Mouse (Mus musculus) midbrain, embryonic 12.5 days (tissue): ENCODE results near the gene Bicc1. TPM values are rescaled to one million over a fixed set of nuclear protein-coding genes. Genes with fewer than 3 reads are reported as not detected.
"Not testable (repeated sequence)": the region's sequence is repeated elsewhere in the genome, so short reads cannot be mapped to it uniquely, and the experiment has no call there.

Experiments used
- ATAC-seq: fragments of 200-750 bp; cut with Nextera tagmentation; 2 replicates; pipeline ENCODE4 v1.8.0; 2017; ENCODE audit warnings: low read depth, moderate TSS enrichment, moderate library complexity; ENCODE audit not compliant: low FRiP score
- H3K27ac ChIP-seq: fragments of 300-500 bp; sonication (generic); replicated peaks from 2 replicates; pipeline ENCODE4 v1.5.1; 2016; ENCODE audit warnings: mild to moderate bottlenecking
- H3K27me3 ChIP-seq: fragments of 300-500 bp; sonication (generic); 2 replicates; pipeline ENCODE4 v1.6.1; 2016; ENCODE audit warnings: mild to moderate bottlenecking
- H3K36me3 ChIP-seq: fragments of 300-500 bp; sonication (generic); 2 replicates; pipeline ENCODE4 v1.6.1; 2016
- H3K4me1 ChIP-seq: fragments of 300-500 bp; sonication (generic); 2 replicates; pipeline ENCODE4 v1.6.1; 2016
- H3K4me2 ChIP-seq: fragments of 300-500 bp; sonication (generic); replicated peaks from 2 replicates; pipeline ENCODE4 v1.6.1; 2016; ENCODE audit warnings: mild to moderate bottlenecking, moderate library complexity
- H3K4me3 ChIP-seq: fragments of 300-500 bp; sonication (generic); 2 replicates; pipeline ENCODE4 v1.5.1; 2016; ENCODE audit warnings: mild to moderate bottlenecking
- H3K9ac ChIP-seq: fragments of 300-500 bp; sonication (generic); replicated peaks from 2 replicates; pipeline ENCODE4 v1.6.1; 2016; ENCODE audit warnings: mild to moderate bottlenecking, moderate library complexity
- H3K9me3 ChIP-seq: fragments of 300-500 bp; sonication (generic); 2 replicates; pipeline ENCODE4 v1.6.1; 2016; ENCODE audit warnings: mild to moderate bottlenecking
- WGBS: fragments of 180-500 bp; shearing (Covaris S2); methylation state at CpG from one replicate; pipeline ENCODE4 v1.1.7; 2016; 5-methylcytosine and 5-hydroxymethylcytosine counted together
- polyA plus RNA-seq: library from polyadenylated mRNA; unstranded; fragments of >200 nt; fragmentation: Nextera tagmentation; extraction: Ambion mirVana; gene quantifications from 2 replicates; pipeline ENCODE4 v1.2.1, GENCODE M21; 2016

Gene Bicc1
- polyA plus RNA-seq, 1 experiment from 2014 or later = 15.2 TPM

DNA sequence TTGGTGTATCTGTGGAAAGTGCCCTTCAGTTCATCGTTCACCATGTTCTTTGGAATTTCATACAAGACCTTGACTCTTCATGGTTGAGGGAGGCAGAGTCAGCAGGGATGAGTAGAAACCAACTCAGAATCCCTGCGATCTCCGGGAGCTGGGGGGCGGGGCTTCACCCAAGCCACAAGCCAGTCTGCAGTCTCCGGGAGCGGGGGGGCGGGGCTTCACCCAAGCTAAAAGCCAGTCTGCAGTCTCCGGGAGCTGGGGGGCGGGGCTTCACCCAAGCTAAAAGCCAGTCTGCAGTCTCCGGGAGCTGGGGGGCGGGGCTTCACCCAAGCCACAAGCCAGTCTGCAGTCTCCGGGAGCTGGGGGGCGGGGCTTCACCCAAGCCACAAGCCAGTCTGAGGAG lies 213.4 kb downstream of the Bicc1 start:
- H3K27ac ChIP-seq, H3K9me3 ChIP-seq, H3K27me3 ChIP-seq, H3K4me2 ChIP-seq, ATAC-seq, H3K4me3 ChIP-seq, H3K9ac ChIP-seq, H3K36me3 ChIP-seq: not testable (repeated sequence)
- peaks cover 17% of the 10 kb centered on the region for H3K4me1 ChIP-seq
- WGBS = 92% methylated on average over 13 of the region's 13 CpGs

GRCm38 (mm10) chr10:70945076-70945475 lies 214.4 kb downstream of the Bicc1 start:
- Histone ChIP-seq H3K27me3 (no peaks in the 10 kb centered on the region), H3K9ac (no peak overlapping the region), H3K9me3 (no peaks in the 10 kb centered on the region), H3K4me1 (peaks cover 13% of the 10 kb centered on the region), H3K36me3 (no peaks in the 10 kb centered on the region), H3K27ac (no peak overlapping the region), H3K4me2 (no peak overlapping the region), H3K4me3 (no peak overlapping the region)
- 92% methylated on average over 12 of the region's 12 CpGs for WGBS
- ATAC-seq = no peak

DNA sequence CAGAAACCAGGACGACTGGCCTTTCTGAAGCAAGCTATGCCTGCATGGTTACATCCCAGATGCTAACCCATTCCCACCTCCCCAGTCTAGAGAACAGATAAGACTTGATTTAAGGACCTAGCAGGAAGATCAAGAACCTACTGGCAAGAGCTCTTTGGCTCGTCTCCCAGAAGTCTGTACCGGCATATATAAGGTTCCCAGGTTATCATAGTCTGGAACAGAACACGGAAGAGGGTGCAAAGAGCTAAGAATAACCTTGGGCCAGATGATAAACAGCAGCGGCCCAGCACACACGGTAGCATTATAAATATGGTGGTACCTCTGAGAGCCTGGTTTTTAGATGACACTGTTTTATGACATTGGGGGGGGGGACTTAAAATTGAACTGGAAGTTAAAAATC lies 217.9 kb downstream of the Bicc1 start:
- no peak for ATAC-seq
- H3K9me3 ChIP-seq = no peaks in the 10 kb centered on the region
- 94% methylated on average over 6 of the region's 6 CpGs for WGBS
- H3K9ac ChIP-seq = no peak overlapping the region
- no peak overlapping the region for H3K4me3 ChIP-seq
- H3K27ac ChIP-seq = no peak overlapping the region
- no peak overlapping the region for H3K4me2 ChIP-seq
- no peaks in the 10 kb centered on the region for H3K27me3 ChIP-seq
- H3K4me1 ChIP-seq = no peaks in the 10 kb centered on the region
- no peaks in the 10 kb centered on the region for H3K36me3 ChIP-seq

GRCm38 (mm10) chr10:70939751-70940150 lies 219.7 kb downstream of the Bicc1 start:
- H3K9ac ChIP-seq = no peak overlapping the region
- H3K36me3 ChIP-seq = no peaks in the 10 kb centered on the region; the same call in 1 of the 2 replicates
- no peaks in the 10 kb centered on the region for H3K9me3 ChIP-seq
- 79% methylated on average over 12 of the region's 12 CpGs for WGBS
- no peak overlapping the region for H3K4me3 ChIP-seq
- no peak overlapping the region for H3K4me2 ChIP-seq
- ATAC-seq = no peak
- H3K27ac ChIP-seq = no peak overlapping the region; the same call in 1 of the 2 replicates
- no peaks in the 10 kb centered on the region for H3K27me3 ChIP-seq
- H3K4me1 ChIP-seq = no peaks in the 10 kb centered on the region

DNA sequence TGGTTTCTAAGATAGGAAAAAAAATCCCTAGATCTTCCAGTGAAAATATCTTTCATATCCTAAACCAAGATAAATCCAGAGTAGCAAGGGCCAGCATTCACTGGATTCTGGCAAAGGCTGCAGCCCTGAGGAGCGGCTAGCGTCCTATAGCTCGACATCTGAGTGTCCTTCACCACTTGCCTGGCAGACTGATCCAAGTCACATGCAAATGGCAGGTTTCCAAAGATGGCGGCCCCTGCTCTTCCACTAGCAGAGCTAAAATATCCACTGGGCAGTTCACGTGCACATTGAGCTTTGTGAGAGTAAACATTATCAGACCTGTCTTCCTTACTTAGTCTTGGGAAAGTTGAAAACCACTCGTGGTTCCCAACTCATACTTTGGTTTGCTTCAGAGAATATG lies 222.1 kb downstream of the Bicc1 start:
- no peak overlapping the region for H3K4me2 ChIP-seq
- H3K27ac ChIP-seq = no peak overlapping the region
- no peak for ATAC-seq
- WGBS = 92% methylated on average over 6 of the region's 6 CpGs
- H3K4me1 ChIP-seq = no peaks in the 10 kb centered on the region
- H3K9ac ChIP-seq = no peak overlapping the region
- no peaks in the 10 kb centered on the region for H3K9me3 ChIP-seq
- no peak overlapping the region for H3K4me3 ChIP-seq
- H3K27me3 ChIP-seq = no peaks in the 10 kb centered on the region
- H3K36me3 ChIP-seq = no peaks in the 10 kb centered on the region; the same call in 1 of the 2 replicates

- no peak overlapping the region for H3K4me3 ChIP-seq
- H3K36me3 ChIP-seq = no peaks in the 10 kb centered on the region; the same call in 1 of the 2 replicates
- 90% methylated on average over 3 of the region's 3 CpGs for WGBS
- H3K27ac ChIP-seq = no peak overlapping the region
- ATAC-seq = no peak
- no peaks in the 10 kb centered on the region for H3K27me3 ChIP-seq
- H3K9me3 ChIP-seq = no peaks in the 10 kb centered on the region
- H3K9ac ChIP-seq = no peak overlapping the region
- no peak overlapping the region for H3K4me2 ChIP-seq
- no peaks in the 10 kb centered on the region for H3K4me1 ChIP-seq
Measured at GRCm38 (mm10) chr10:70936008-70936407, 223.5 kb downstream of the Bicc1 start.

GRCm38 (mm10) chr10:70926126-70926525 lies 233.4 kb downstream of the Bicc1 start:
- H3K4me3 ChIP-seq = no peak overlapping the region
- H3K4me1 ChIP-seq = no peaks in the 10 kb centered on the region
- H3K27me3 ChIP-seq = no peaks in the 10 kb centered on the region
- H3K9ac ChIP-seq = no peak overlapping the region
- no peaks in the 10 kb centered on the region for H3K9me3 ChIP-seq
- H3K36me3 ChIP-seq = peaks cover 4% of the 10 kb centered on the region; the same call in 1 of the 2 replicates
- ATAC-seq = no peak
- 92% methylated on average over 4 of the region's 4 CpGs for WGBS
- H3K4me2 ChIP-seq = no peak overlapping the region
- no peak overlapping the region for H3K27ac ChIP-seq

DNA sequence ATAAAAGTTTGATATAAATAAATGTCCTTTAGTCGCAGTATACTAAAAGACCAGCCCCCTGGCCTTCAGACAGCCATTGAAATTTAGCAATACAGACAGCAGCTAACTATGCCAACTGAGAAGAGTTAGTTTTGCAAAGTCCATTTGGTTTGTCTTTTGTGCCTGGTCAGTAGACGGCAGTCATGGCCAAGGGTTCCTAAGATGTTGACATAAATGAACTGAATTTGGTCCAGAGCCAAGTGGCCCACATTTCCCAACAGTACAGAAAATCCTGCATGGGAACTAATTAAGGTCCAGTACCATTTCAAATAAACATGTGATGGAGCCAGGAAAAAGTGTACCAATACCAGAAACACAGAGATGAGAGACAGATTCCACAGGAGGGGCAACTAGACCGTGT lies 235.2 kb downstream of the Bicc1 start:
- Histone ChIP-seq H3K9me3 (no peaks in the 10 kb centered on the region), H3K4me1 (no peaks in the 10 kb centered on the region), H3K27me3 (no peaks in the 10 kb centered on the region), H3K36me3 (no peaks in the 10 kb centered on the region), H3K4me3 (no peak overlapping the region), H3K4me2 (no peak overlapping the region), H3K27ac (no peak overlapping the region), H3K9ac (no peak overlapping the region)
- no peak for ATAC-seq
- 87% methylated on average over 3 of the region's 3 CpGs for WGBS

GRCm38 (mm10) chr10:70923936-70924335 lies 235.6 kb downstream of the Bicc1 start:
- ATAC-seq = no peak
- 89% methylated on average over 3 of the region's 3 CpGs for whole genome bisulfite sequencing
- Histone ChIP-seq H3K27ac (no peak overlapping the region), H3K4me1 (no peaks in the 10 kb centered on the region), H3K4me3 (no peak overlapping the region), H3K4me2 (no peak overlapping the region), H3K9me3 (no peaks in the 10 kb centered on the region), H3K27me3 (no peaks in the 10 kb centered on the region), H3K36me3 (no peaks in the 10 kb centered on the region), H3K9ac (no peak overlapping the region)

DNA sequence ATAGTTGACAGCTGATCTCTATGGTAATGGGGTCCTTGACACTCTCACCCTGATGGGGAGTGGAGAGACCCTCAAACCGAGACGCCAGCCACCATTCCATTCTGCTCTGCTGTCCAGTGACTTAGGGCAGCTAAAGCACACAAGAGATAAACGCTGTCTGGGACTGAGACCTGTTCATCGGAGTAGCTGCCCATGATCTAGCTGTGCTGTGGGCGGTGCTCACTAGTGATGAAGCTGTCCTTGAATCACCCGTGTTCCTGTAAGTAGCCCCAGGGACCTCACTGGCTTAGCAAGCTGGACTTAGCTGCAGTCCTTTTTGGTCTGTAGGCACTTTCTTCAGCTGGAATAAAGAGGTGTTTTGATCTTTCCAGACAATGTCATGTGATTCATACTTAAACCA lies 238.0 kb downstream of the Bicc1 start:
- no peak overlapping the region for H3K9ac ChIP-seq
- 94% methylated on average over 6 of the region's 6 CpGs for WGBS
- no peak overlapping the region for H3K4me3 ChIP-seq
- H3K27ac ChIP-seq = no peak overlapping the region
- H3K27me3 ChIP-seq = no peaks in the 10 kb centered on the region
- no peak overlapping the region for H3K4me2 ChIP-seq
- H3K36me3 ChIP-seq = no peaks in the 10 kb centered on the region
- H3K4me1 ChIP-seq = no peaks in the 10 kb centered on the region
- no peak for ATAC-seq
- H3K9me3 ChIP-seq = 0 out of 2 replicates have a peak, but pooled peaks cover 7% of the 10 kb centered on the region

DNA sequence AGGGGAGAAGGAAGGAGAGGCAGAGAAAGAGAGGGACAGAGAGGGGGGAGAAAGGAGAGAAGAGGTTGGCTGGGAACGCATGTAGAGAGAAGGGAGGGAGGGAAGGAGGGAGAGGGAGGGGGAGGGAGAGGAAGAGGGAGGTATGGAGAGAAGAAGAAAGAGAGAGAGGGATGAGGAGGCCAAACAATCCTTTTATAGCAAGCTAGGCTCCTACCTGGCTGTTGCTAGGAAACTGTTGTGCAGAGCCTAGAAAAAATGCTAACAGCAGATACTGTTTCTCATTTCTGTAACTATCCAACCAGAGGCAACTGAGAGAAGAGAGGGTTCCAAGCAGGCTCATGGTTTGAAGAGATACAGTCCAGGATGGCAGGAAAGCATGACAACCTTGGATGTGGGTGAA lies 239.6 kb downstream of the Bicc1 start:
- ATAC-seq = no peak
- H3K9ac ChIP-seq = no peak overlapping the region
- 0 out of 2 replicates have a peak, but pooled peaks cover 7% of the 10 kb centered on the region for H3K9me3 ChIP-seq
- H3K4me2 ChIP-seq = no peak overlapping the region
- H3K27ac ChIP-seq = no peak overlapping the region
- H3K4me1 ChIP-seq = no peaks in the 10 kb centered on the region
- H3K36me3 ChIP-seq = no peaks in the 10 kb centered on the region
- no peak overlapping the region for H3K4me3 ChIP-seq
- 73% methylated on average over 1 of the region's 1 CpGs for WGBS
- H3K27me3 ChIP-seq = no peaks in the 10 kb centered on the region

DNA sequence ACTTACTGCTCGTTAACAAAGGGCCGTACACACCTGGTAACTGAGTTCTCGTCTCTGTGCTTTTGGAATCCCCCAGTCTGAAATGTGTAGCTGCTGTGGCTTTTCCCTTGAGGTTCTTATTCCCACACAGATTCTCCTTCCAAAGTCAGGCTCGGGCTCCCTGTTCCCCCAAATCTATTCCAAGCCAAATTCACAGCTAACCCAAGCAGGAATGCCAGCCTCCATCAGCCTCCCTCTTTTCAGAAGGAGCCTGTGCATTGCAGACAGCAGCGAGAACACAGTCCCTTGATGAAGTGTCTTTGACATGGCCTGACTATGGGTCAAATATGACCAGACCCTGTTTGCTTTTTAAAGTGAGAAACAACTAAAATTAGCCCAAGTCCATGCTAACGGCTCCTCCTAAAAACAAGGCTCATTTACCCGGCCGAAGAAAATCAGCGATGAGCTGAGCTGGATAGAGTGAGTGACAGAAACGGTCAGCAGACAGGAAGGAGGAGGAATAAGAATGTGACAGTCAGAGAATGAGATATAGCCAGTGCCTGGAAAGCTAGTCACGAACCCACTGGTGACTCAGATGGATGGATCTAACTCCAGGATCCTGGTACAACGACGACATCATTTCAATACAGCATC lies 240.4 kb downstream of the Bicc1 start:
- Histone ChIP-seq H3K9me3 (0 out of 2 replicates have a peak, but pooled peaks cover 7% of the 10 kb centered on the region), H3K4me2 (no peak overlapping the region), H3K9ac (no peak overlapping the region), H3K27ac (no peak overlapping the region), H3K36me3 (no peaks in the 10 kb centered on the region), H3K27me3 (no peaks in the 10 kb centered on the region), H3K4me1 (no peaks in the 10 kb centered on the region), H3K4me3 (no peak overlapping the region)
- 89% methylated on average over 13 of the region's 13 CpGs for WGBS
- no peak for ATAC-seq

GRCm38 (mm10) chr10:70916697-70917096 lies 242.8 kb downstream of the Bicc1 start:
- no peaks in the 10 kb centered on the region for H3K36me3 ChIP-seq
- no peak overlapping the region for H3K9ac ChIP-seq
- no peak overlapping the region for H3K4me2 ChIP-seq
- H3K4me1 ChIP-seq = no peaks in the 10 kb centered on the region
- H3K27me3 ChIP-seq = no peaks in the 10 kb centered on the region
- no peak overlapping the region for H3K27ac ChIP-seq
- H3K4me3 ChIP-seq = no peak overlapping the region
- H3K9me3 ChIP-seq = 0 out of 2 replicates have a peak, but pooled peaks cover 7% of the 10 kb centered on the region
- WGBS = 87% methylated on average over 6 of the region's 6 CpGs
- no peak for ATAC-seq
